Mouse (Mus musculus) lung, postnatal 25 days (tissue): ENCODE measurements around the gene Prkcz.
A peak's percentile ranks its signal among the peaks of the same experiment; 100 is the strongest.

Source experiments
- DNase-seq: peaks from one replicate; pipeline ENCODE4 v3.0.0; 2022; ENCODE audit warnings: low spot score

Gene Prkcz

DNA sequence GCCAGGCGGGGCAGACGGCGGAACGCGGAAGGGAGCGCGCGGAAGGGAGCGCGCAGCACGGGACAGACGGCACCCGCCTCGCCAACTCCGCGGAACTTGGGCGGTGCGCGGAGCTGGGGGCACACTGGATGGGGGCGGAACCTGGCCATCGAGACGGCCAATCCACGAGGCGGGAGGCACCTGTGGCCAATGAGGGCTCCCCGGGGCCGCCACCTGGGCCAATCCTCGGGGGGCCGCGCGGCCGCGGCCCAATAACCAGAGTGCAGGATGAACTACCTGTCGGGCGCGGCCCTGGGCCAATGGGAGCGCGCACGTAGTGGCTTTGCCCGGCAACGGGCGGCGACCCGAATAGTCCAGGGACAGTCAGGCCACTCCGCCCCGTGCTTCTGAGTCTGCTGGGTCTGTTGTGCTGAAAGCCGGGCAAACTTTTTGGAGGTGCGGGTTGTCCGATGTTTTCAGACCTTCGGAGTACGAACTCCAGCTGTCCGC is at the start of gene Prkcz:
Gene Prkcz, minus strand, starts transcription at position 59 of the 489 bp plus-strand sequence.
- peak; percentile 94 for DNase-seq

DNA sequence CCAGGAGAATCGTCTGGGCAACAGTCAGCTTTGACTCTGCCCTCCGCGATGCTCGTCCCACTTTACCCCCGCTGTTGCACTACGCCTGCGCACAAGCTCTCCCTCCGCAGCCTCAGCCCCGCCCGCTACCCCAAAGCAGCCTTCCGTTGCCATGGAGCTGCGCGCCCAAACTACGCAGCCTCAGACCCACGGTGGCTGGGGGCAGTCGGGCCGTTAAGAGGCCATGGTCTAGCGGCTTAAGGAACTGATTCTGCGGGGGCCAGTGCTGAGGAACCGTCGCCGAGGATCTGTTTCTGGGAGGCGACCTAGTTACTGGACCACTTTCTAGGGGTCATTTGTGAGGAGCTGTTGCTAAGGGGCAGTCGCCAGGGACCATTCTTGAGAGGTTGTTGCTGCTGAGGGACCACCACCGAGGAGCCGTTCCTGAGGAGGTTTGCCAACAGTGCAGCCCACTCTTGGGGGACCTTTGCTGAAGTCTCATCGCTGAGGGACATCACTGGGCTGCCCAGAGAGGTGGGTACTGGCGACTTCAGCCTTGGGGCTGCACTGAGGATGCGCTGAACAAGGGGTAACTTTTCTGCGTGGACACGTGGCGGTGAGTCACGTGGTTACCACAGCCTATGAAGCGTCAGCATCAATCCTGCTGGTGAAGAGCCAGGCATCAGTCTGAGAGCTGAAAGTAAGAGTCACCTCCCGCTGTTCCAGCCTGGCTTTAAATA is 48.1 kb upstream of the Prkcz start, which contains the start of gene Cfap74:
Gene Cfap74, plus strand, starts transcription at position 133 of the 719 bp plus-strand sequence.
- DNase-seq = peak; percentile 44

DNA sequence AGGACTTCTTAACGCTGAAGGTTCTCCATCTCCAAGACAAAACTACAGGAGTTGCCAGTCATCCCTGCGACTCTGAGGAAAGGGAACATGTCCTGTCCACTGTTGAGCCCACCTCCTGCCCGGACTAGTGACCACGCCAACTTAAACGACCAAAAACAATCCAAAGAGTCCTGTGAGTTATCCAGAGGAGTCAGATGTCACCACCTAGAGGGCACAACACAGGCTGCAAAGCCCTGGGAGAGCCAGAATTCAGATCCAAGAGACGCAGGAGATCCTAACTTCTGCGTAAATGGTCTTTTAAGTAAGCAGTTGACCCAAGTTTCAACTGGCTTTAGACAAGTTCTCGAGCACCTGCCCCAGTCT is 47.5 kb upstream of the Prkcz start:
- no peak for DNase-seq

DNA sequence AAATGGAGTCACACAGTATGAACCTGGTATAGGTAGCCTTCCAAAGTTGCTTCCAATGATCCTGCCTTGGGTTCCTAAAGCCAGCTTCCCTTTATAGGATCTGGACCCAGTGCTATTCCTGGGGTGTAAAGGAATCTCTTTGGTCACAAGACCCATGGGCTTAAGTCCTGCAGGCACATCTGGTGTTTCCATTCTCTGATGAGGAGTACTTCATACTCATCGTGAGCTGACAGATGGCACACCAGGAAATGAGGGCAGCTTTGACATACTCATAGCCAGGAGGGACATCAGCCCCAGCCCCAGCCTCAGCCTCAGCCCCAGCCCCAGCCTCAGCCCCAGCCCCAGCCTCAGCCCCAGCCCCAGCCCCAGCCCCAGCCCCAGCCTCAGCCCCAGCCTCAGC is 41.3 kb upstream of the Prkcz start:
- no peak for DNase-seq

DNA sequence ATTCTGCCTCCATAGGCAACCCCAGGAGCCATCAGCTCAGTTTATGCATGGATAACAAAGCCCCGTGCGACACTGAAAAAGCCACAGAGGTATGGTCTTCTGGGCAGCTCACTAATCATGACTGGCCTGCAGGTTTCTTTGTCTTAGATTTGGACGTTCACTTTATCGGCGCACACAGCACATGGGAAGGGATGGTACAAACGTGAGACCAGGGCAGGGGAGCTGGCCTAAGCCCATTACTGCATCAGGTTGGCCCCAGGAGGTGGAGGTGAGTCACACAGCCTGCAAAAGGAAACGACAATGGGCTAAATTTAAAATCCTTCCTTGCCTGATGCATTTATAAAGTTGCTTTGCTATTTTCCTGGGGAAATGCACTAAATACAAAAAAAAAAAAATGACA is 40.0 kb upstream of the Prkcz start:
- no peak for DNase-seq

DNA sequence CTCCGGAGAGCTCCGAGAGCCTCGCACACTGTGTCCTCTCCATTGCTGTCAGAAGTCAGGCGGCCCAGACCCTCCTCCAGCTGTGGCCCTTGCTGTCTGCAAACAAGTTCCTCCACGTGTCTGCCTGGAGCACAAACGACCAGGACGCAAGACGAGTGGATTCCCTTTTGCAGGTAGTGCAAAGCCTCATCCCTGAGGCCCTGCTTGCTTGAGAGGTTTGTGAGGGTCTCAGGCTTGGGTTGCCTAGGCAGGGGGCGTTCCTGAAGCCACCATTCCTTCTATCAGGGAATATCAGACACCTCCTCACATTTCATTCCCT is 37.0 kb upstream of the Prkcz start:
- no peak for DNase-seq

DNA sequence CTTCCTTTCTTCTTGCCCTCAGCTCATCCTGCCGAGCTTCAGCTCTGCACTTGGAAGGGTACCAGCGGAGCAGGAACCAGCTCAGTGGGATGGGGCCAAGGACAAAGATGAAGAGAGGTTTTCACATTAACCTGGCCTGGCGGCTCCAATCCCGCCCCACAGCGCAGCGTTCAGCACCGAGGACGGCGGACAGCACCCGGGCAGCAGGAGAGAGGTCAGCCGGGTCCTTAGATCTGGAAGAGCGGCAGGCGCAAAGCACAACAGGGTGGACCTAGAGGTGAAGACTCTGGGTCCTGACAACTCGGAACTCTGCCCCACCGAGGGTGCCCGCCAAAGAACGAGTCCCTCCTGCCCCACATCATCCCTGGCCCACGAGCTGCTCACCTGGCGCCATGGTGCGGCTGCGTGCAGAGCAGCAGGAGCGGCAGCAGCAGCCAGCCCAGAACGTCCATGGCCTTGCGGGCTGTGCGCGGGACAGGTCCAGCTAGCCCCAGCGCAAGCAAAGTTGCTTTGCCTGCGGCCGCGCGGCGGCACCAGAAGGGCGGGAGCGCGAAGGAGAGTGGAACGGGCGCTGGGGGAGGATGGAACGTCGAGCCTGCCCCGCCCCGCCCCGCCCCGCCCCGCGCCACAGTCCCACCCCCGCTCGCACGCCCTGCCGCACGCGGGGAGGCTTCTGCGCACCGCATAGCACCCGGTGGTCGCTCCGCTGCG is 36.5 kb upstream of the Prkcz start, which contains the start of gene Gabrd:
Gene Gabrd, minus strand, starts transcription at position 602 of the 711 bp plus-strand sequence.
- DNase-seq = peak; percentile 21

DNA sequence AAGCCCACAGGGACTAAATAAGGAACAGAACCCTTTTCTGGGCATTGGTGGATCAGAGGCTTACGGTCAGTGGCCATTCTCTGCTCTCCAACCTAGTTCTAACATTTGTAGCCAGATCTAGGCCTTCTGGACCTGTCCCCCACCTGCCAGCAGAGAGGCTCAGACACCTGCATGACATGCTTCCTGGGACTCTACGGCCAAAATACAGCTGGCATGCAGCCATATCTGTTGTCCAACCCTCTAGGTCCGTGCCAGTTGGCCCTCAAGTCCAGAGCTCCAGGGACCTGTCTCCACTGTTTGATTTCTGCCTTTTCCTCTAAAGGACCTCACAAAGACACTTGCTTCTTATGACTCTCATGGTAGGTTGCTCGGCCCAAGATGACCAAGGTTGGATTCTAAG is 35.6 kb upstream of the Prkcz start:
- DNase-seq = no peak

DNA sequence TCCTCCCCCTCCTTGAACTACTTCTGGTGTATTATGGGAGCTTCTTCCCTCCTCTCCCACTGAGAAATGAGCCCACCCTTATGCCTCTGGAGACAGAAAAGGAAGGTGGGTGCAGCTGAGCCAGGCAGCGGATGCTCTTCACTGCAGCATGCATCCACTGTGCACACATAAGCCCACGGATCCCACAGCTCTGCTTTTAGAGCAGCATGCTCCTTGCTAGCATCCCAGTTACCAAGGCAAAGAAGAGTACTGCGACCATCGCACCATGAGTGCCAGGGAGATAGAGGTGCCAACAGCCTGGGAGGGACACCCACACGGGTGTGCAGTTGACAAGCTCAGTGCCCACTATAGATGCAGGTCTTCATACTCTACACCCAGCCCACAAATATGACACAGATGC is 34.3 kb upstream of the Prkcz start:
- no peak for DNase-seq

DNA sequence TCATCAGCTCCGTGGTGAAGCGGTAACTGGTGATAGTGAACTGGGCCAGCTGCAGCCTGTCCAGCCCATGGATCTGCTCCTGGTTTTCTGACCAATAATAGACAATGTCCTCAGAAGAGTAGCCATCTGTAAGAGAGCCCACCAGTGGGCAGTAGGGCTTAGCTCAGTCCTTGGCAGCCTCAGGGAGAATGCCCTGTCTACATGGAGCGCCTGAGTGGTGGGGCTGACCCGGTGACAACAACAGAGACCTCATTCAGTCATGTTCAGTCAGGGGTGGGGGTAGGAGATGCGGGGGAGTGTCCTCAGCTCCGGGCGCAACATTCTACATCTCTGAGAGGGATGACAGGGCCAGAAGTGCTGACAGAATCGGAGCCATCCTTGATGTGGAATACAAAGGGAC is 26.0 kb upstream of the Prkcz start:
- no peak for DNase-seq

DNA sequence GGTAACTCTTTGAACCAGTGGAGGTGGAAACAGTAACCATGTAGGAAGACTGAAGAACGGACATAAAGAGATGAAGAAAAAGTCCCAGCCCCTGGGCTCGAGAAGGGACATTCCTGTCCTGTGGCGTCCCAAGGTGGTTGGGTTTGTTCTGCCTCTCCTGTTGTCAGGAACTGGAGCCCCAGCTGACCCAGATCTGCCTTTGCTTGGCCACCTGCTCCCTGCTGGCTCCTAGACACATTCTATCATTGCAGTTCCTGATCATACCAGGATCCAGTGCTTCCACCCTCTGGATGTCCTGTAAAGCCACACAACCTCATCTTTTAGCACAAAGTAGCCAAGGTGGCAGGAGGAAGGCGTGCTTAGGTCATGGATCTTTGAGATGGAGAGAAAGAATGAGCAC is 22.2 kb upstream of the Prkcz start:
- DNase-seq = no peak

DNA sequence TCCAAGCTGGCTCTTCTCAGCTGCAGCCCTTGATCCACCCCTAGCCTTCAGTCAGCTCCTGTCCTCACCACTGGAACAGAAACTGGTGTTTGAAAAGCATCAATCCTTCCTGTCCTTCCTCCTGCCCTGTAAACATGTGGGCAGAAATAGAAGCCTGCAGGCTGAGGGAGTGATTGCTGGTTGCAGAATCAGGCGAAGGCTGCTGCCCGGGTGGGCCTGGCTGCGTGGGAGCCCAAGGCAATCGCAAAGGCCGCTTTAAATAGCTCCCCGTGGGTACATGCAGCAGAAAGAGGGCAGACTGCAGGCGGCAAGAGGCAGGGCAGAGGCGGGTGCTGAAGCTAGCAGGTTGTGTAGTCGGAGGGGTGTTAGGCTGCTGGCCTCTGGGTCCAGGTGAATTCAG is 21.6 kb upstream of the Prkcz start:
- DNase-seq = no peak

DNA sequence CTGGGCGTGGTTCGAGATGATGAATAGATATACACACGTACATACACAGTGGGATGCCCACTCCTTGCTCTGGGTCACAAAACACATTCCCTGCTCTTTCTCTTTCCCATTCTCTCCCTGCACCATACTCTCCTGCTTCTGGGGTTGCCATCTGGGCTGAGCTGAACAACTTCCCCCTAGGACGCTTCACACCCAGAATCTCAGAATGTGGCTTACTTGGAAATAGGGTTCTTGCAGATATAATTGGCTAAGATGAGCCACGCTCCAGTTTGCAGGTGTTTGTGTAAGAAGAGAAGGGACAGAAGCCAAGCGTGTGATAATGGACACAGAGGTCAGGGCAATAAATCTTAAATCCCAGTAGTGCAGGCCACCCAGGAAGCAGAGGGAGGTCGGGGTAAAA is 20.8 kb upstream of the Prkcz start:
- no peak for DNase-seq

DNA sequence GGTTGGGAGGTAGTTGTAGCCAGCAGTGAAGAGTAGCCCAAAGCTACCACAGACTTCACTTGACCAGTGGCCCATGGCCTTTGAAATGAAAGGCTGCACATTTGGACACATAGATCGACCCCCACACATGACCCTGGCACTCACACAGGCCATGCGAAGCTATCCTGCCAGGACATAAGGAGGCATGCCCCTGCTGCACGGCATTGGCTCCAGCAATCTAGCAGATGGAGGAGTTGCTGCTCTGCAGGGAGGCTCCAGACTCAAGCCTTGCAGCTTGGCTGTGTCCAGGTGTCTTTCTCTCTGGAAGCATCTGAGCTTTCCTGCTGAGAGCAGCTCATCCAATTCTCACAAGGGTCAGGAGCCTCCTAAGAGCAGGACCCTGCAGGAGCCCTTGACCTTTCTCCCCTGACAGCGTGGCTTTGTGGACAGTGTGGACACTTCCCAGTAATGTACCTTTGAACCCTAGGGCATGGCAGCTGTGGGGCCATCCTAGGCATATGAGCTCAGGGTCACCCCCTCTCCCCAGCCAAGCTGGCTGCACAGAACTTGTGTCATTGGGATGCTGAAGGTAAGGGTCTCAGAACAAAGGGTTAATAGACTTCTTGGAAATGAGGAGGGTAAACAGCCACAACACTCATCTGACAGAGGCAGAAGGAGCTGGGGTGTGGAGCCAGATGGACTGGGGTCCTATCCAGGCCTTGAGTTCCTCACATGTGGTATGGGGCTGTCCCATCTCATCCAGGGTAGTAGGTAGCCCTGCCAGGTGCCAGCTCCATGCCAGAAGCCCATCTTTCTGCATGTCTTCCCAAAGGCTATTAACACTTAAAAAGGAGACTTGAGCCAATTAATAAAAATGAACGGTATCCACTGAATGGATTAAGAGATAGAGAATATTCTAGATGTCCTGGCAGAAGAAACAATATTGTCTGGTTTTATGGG is 10.9 kb upstream of the Prkcz start:
- no peak for DNase-seq

DNA sequence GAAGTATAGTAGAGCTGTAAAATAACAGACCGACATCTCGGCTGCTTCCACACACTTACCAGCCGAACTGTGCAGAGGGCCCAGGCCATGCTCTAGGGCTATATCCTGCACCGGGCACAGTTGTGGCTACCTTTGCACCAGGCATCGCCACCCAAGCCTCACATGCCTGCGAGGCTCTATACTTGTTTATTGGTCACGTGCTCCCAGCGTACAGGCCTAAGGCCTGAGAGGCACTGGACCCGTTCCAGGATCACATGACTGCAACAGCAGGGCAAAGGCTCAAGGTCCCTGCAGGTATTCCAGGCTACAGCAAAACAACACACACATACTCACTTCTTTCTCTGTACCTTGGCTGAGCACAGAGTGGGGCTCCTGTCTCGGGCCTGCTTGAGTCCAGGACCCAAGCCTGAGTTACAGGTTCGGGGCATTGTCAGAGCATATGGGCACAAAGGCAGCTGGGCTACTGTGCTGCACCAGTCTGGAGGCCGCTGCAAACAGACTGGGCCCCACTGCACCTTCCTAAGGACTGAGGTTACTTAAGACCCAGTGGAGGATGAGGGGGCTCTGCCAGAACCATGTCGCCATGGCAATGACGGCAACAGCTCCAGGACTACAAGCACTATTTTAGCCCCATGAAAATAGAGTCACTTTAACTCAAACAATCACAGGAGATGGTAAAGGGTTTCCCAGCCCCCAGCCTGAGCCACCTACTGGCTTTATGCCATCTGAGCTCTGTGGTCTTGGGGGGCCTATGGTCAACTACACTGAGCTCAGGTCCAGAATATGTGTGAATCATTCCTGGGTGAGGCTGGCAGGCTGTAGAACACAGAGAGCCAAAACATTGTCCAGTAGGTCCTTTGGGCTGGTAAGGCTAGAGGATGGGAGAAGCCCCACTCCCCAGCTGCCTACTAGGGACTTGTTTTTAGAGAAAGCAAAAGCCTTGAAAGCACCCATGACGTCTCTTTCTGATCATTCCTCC is 9.9 kb upstream of the Prkcz start:
- no peak for DNase-seq

DNA sequence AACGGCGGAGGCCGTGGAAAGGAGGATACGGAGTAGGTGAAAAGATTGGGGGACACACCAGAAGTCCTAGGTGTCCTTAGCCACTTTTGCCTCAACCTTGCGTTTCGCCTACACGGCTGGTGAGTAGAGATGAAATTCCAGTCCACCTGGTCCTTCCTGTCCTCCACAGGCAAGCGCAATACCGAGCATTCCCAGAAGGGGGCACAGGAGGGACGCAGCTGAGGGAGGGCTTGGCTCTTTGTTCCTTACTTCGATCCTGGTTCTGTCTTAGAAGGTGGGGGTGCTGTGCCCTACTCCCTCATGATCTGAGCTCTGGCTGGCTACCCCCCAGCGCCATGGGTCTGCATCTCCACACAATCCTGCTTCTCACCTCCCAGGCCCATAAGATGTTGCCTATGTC is 7.5 kb upstream of the Prkcz start:
- DNase-seq = peak; percentile 69

DNA sequence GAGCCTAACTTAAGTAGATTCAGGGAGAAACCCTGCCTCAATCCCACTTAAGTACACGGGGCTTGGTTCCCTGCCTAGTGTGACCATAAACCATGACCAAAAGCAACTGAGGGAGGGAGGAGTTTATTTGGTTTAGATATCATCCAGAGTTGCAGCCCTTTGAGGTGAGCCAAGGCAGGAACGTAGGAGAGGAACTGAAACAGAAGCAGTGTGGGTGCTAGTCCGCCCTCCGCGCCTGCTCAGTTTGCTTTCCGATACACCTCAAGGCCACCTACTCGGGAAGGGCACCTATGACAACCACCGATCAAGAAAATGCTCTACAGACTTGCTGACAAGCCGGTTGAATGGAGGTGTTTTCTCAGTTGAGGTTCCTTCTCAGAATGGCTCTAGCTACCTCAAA is 6.6 kb upstream of the Prkcz start:
- DNase-seq = no peak

DNA sequence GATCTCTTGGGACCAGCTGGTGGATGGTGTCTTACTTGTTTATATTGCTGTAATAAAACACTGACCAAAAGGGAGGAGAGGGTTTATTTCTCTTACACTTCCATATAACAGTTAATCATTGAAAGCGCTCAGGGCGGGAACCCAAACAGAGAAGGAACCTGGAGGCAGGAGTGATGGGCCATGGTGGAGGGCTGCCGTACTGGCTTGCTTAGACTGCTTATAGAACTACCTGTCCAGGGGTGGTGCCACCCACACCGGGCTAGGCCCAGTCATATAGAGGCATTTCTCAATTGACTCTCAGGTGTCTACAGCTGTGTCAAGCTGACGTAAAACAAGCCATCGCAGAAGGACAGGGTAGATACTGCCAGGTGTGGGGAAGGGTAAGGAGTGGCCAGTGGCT is 5.6 kb upstream of the Prkcz start:
- no peak for DNase-seq

DNA sequence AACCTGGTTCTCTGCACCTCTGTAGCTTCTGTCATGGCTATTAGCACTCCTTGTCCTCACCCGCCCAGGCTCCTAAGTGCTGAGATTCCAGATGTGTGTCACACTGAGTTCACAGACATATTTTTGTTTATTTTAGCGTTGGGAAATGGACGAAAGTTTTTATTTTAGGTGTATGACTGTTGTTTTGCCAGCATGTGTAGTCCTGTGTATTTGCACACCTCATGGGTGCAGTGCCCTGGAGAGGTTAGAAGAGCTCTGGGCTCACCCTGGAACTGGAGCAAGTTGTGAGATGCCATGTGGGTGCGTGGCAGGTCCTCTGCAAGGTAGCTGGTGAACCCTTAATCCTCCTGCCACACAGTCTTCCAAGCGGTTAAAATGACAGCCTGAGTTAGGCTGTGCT is 1.3 kb upstream of the Prkcz start:
- no peak for DNase-seq

DNA sequence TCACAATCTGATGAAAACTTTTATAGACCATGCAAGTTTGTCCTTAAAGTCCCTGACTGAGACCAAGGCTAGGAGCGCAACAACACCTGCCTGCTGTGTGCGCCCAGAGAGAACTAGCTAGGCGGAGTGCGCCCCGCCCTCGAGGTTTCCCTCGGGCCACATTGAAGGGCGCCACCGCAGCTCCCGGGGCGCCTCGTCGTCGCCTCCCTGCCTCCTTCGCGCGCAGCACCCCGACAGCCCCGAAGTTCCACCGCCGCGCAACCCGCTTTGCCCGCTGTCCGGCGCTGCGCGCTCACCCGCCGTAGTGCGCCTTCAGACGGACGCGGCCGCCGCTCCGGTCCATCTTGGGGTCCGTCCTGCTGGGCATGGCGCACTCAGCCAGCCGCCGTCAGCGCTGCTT is 305 bp downstream of the Prkcz start:
- peak; percentile 21 for DNase-seq
